Mouse (Mus musculus): Measurements from ENCODE around the gene Prkca. TPM values are rescaled to one million over a fixed set of nuclear protein-coding genes. Genes with fewer than 3 reads are reported as not detected.

Prkca gene
- polyA plus RNA-seq, 1 experiment from 2014 or later, result 1.6 TPM

DNA sequence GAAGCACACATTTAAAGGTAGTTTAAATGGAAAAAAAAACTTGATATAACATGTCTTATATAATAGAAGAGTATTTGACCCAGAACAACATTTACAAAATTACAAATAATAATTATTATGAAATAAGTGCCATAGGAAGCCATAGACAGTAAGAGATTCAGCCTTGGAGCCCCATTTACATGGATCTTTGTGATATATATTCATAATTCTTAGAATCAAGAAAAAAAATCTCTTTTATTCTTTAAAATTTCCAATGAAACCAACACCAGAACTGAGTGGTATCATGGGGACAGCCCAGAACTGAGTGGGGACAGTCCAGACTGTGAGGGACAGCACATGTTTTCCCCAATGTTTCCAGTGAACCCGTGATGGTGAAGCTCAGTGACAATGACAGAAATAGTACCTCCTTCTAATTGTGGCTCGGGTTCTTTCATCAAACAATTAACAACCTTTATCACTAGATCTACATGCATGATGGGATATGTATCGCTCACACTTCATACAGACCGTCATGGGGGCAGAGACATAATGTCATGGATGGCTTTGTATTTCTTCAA, 144.2 kb downstream of the Prkca start:
- no peak for DNase-seq (ENCODE audit: extremely low spot score, low spot score)
- peaks cover 35% of the 10 kb centered on the region for H3K4me1 ChIP-seq
- H3K27me3 ChIP-seq (ENCODE audit: poor library complexity, severe bottlenecking), result no peaks in the 10 kb centered on the region
- no peak overlapping the region for H3K4me3 ChIP-seq
- no peaks in the 10 kb centered on the region for H3K9me3 ChIP-seq
- H3K27ac ChIP-seq, result no peak overlapping the region
- 92% methylated on average over 4 of the region's 4 CpGs for WGBS
- no peaks in the 10 kb centered on the region for H3K36me3 ChIP-seq (replicated peaks)

DNA sequence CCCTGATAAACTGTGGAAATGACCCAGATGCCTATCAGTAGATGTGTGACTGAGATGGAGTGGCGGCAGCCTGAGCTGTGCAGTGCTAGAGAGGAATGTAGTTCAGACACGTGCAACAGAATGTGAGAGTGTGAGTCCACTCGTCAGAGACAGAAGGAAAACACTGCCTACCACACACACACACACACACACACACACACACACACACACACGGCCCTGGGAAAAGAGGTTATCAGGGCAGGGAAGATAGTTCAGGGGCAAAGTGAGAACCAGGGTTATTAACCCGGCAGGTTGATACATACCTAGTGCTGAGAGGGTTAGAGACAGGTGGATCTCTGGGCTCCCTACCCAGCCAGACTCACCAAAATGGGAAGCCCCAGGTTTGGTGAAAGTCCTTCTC, 145.1 kb downstream of the Prkca start:
- no peaks in the 10 kb centered on the region for H3K27me3 ChIP-seq (ENCODE audit: poor library complexity, severe bottlenecking)
- DNase-seq (ENCODE audit: extremely low spot score, low spot score), result no peak
- no peaks in the 10 kb centered on the region for H3K36me3 ChIP-seq (replicated peaks)
- peaks cover 25% of the 10 kb centered on the region for H3K4me1 ChIP-seq
- no peak overlapping the region for H3K4me3 ChIP-seq
- 79% methylated on average over 5 of the region's 5 CpGs for WGBS
- H3K9me3 ChIP-seq, result no peaks in the 10 kb centered on the region
- H3K27ac ChIP-seq, result no peak overlapping the region

DNA sequence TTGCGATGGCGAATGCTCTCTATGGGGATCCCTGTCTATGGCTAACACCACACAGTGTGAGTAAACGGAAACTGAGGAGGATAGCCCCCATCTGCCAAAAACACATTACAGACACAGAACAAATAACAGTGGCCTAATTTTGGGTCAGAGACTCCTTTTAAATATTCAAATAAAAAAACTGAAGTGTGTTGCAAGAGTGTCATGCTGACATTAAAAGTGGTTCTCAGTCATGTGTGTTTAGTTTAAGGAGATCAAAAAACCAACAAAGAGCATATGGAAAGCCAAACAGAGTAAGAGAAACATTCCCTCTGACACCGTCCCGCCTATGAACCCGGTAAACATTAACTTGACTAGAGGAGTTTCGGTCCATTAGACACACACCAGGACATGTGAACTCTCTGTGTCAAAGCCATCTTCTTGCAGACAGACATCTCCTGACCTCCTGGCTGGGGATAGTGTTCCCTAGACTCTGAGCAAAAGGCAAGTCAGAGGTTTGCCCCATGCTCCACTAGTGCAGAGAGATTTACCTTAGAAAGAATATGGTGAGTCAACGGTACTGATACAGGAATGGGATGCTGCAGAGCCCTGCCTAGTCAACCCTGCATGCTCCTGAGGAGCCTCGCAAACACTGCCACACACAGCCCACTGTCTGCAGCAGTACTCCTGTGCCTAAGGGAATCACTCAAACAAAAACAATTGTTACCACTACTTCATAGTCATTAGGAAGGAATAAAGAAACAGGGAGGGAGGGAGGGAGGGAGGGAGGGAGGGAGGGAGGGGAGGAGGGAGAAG, 146.1 kb downstream of the Prkca start:
- no peak overlapping the region for H3K27ac ChIP-seq
- no peaks in the 10 kb centered on the region for H3K27me3 ChIP-seq (ENCODE audit: poor library complexity, severe bottlenecking)
- DNase-seq (ENCODE audit: extremely low spot score, low spot score), result no peak
- no peaks in the 10 kb centered on the region for H3K9me3 ChIP-seq
- H3K36me3 ChIP-seq (replicated peaks), result no peaks in the 10 kb centered on the region
- peaks cover 19% of the 10 kb centered on the region for H3K4me1 ChIP-seq
- 71% methylated on average over 9 of the region's 9 CpGs for WGBS
- H3K4me3 ChIP-seq, result no peak overlapping the region

DNA sequence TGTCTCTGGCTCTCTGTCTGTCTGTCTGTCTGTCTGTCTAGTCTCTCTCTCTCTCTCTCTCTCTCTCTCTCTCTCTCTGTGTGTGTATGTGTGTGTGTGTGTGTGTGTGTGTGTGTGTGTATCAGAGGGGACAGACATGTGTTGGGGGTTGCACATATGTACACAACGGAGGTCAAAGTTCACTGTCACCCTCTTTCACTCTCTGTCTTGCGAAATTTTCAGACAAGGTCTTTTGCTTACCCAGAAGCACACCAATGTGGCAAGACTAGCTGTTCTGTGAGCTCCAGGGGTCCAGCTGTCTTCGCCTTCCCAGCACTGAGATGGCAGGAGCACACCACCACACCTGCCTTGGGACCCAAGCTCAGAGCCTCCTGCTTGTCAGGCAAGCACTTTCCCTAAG, 146.9 kb downstream of the Prkca start:
- H3K4me1 ChIP-seq, result peaks cover 19% of the 10 kb centered on the region
- WGBS, result 89% methylated on average over 3 of the region's 3 CpGs
- no peak for DNase-seq (ENCODE audit: extremely low spot score, low spot score)
- H3K4me3 ChIP-seq, result no peak overlapping the region
- no peaks in the 10 kb centered on the region for H3K36me3 ChIP-seq (replicated peaks)
- no peaks in the 10 kb centered on the region for H3K27me3 ChIP-seq (ENCODE audit: poor library complexity, severe bottlenecking)
- H3K9me3 ChIP-seq, result no peaks in the 10 kb centered on the region
- H3K27ac ChIP-seq, result no peak overlapping the region

DNA sequence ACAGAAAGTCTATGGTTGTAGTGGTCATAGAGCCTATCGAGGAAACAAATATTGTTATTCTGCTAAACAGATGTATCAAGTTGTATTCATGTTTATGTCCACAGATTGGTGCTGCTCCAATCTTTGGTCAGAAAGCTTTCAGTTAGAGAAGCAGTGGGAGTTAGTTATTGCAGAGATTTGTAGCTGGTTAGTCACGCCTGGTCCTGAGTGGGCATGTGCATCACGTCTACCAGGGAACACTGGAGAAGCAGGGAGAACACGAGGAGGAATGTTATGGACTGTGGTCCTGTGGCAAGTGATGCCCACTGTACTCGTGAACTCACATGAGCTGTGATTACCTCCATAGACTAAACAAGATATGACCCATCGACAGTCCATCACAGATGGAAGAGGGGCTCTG, 153.4 kb downstream of the Prkca start:
- no peak for DNase-seq (ENCODE audit: extremely low spot score, low spot score)
- Histone ChIP-seq H3K4me1 (peaks cover under 1% of the 10 kb centered on the region; the same call in 1 of the 2 replicates), H3K27me3 (ENCODE audit: poor library complexity, severe bottlenecking) (no peaks in the 10 kb centered on the region), H3K4me3 (no peak overlapping the region), H3K27ac (no peak overlapping the region), H3K9me3 (no peaks in the 10 kb centered on the region), H3K36me3 (replicated peaks) (no peaks in the 10 kb centered on the region)
- WGBS, result 88% methylated on average over 6 of the region's 6 CpGs

DNA sequence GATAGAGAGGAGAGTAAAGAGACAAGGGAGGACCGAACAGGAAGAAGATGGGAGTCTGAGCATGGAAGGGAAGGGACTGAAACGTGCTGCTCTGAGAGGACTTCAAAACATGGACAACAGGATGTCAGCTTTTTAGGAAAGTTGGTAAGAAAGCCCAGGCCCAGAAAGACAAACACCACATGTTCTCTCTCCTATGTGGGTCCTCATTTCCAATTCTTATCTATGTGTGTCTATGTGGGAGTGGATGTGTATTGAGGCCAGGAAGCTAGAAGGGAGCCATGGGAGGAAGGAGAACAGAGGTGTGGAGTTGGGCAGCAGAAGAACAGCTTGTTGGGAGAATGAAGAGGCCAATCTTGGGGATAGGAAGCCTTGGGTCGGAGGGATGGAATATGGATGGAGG, 154.4 kb downstream of the Prkca start:
- no peak overlapping the region for H3K4me3 ChIP-seq
- H3K4me1 ChIP-seq, result no peaks in the 10 kb centered on the region
- no peak for DNase-seq (ENCODE audit: extremely low spot score, low spot score)
- no peaks in the 10 kb centered on the region for H3K9me3 ChIP-seq
- H3K27me3 ChIP-seq (ENCODE audit: poor library complexity, severe bottlenecking), result no peaks in the 10 kb centered on the region
- H3K36me3 ChIP-seq (replicated peaks), result no peaks in the 10 kb centered on the region
- no peak overlapping the region for H3K27ac ChIP-seq
- WGBS, result 84% methylated on average over 3 of the region's 3 CpGs

DNA sequence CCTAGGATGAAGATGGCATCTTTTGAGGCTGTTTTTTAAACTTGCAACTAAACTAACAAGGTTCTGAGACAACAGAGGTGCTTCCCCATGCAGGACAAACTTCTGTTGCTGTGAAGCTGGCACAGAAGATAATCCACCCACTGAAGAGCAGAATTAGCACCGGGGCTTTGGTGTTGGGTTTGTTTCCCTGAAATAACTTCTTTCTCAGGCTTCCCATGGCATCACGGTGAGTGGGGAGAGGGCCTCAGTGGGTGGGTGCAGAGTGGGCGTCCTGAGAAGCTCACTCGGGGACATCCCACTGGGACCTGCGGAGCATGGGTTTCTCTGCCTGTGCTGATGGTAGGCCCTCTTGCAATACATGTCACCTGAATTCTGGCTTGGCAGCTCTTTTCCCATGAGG, 161.3 kb downstream of the Prkca start:
- WGBS, result 90% methylated on average over 5 of the region's 5 CpGs
- Histone ChIP-seq H3K27me3 (ENCODE audit: poor library complexity, severe bottlenecking) (no peaks in the 10 kb centered on the region), H3K27ac (no peak overlapping the region), H3K9me3 (no peaks in the 10 kb centered on the region), H3K4me3 (no peak overlapping the region), H3K36me3 (replicated peaks) (no peaks in the 10 kb centered on the region), H3K4me1 (peaks cover 15% of the 10 kb centered on the region)
- no peak for DNase-seq (ENCODE audit: extremely low spot score, low spot score)

DNA sequence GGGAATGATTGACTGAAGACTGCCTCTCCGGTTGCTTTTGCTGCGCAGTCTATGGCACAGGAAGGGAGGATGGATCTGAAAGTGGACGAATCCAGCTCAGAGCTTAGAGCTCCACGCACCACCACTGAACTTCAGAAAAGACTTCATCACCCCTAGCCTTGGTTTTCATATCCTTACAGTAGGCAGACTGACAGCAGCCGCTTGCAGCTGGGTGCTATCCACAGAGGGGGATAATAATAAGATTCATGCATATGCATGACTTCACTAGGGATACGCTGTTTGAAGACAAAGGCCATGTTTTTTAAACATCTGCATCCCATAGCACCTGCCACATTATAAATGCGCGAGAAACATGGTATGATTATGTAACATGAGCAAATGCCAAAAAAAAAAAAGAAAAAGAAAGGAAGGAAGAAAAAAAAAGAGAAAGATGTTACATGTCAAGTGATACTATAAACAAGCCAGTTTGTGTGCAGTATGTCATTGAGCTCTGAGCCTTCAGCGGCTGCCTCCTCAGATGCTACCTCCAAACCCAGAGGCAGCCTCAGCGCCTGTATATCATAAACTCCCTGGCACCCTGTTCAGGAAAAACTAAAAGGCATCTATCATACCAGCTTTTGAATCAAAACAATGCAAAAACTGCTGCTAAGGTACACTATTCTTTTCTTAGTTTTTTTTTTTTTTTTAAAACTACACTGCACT, 162.6 kb downstream of the Prkca start:
- no peak overlapping the region for H3K4me3 ChIP-seq
- H3K27ac ChIP-seq, result no peak overlapping the region; the same call in 1 of the 2 replicates
- DNase-seq (ENCODE audit: extremely low spot score, low spot score), result no peak
- 89% methylated on average over 10 of the region's 10 CpGs for WGBS
- H3K36me3 ChIP-seq (replicated peaks), result no peaks in the 10 kb centered on the region
- no peaks in the 10 kb centered on the region for H3K27me3 ChIP-seq (ENCODE audit: poor library complexity, severe bottlenecking)
- H3K4me1 ChIP-seq, result peaks cover 15% of the 10 kb centered on the region
- no peaks in the 10 kb centered on the region for H3K9me3 ChIP-seq

DNA sequence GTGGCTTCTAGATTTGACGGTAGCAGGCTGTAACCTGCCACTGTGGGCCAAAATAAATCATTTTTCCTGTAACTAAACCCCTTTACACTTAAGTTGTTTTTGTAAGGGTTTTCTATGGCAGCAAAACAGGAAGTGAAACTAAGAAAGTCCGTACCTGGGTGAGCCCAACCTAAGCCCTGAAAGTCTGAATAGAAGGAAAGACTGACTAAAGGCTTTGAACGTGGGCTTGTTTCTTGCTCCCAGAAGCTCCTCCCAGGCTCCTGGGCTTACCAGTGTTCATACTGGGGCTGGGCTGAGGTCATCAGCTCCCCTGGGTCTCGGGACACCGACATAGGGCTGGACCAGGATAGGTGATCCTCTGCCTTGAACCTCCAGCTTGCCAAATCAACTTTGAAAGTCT, 164.9 kb downstream of the Prkca start:
- Histone ChIP-seq H3K27me3 (ENCODE audit: poor library complexity, severe bottlenecking) (no peaks in the 10 kb centered on the region), H3K36me3 (replicated peaks) (no peaks in the 10 kb centered on the region), H3K4me3 (no peak overlapping the region), H3K27ac (no peak overlapping the region), H3K9me3 (no peaks in the 10 kb centered on the region), H3K4me1 (peaks cover 15% of the 10 kb centered on the region)
- no peak for DNase-seq (ENCODE audit: extremely low spot score, low spot score)
- 89% methylated on average over 5 of the region's 5 CpGs for WGBS

DNA sequence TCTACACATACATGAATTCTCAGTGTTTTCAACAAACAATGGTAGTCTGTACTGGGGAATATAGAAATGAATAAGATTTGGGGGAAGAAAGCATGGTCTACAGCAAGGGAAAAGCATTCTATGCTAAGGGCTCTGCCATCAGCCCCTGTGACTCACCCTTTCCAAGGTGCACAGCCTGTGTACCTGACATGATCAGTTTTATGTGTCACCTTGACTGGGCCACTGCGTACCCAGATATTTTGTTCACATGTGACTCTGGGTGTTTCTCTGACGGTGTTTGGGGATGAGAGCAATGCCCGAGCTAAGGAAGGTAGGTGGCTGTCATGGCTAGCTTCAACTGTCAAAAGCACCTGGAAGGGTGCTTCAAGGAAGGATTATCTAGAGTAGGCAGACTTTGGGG, 165.5 kb downstream of the Prkca start:
- Histone ChIP-seq H3K4me3 (no peak overlapping the region), H3K4me1 (peaks cover 15% of the 10 kb centered on the region), H3K36me3 (replicated peaks) (no peaks in the 10 kb centered on the region), H3K27me3 (ENCODE audit: poor library complexity, severe bottlenecking) (no peaks in the 10 kb centered on the region), H3K27ac (no peak overlapping the region), H3K9me3 (no peaks in the 10 kb centered on the region)
- DNase-seq (ENCODE audit: extremely low spot score, low spot score), result no peak
- WGBS, result 95% methylated on average over 3 of the region's 3 CpGs

DNA sequence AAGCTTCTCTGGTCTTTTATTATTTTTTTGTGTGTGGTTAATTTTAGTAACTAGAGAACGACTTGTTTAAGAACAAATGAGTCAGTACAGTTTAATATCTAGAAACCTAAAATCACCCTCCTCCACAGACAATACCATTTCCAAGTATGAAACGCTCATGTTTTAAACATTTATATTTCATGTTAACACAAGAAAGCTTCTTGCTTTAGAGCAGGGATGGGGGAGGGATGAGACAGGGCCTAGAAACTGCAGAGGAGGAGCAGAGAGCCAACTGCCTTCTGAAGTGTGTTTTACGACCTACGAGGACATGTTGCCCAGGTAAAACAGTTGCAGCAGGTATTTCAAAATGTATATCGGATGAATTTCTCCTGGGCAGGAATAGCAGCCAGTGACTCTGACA, 167.0 kb downstream of the Prkca start:
- H3K27ac ChIP-seq, result no peak overlapping the region
- no peak for DNase-seq (ENCODE audit: extremely low spot score, low spot score)
- no peaks in the 10 kb centered on the region for H3K27me3 ChIP-seq (ENCODE audit: poor library complexity, severe bottlenecking)
- WGBS, result 95% methylated on average over 5 of the region's 5 CpGs
- no peaks in the 10 kb centered on the region for H3K9me3 ChIP-seq
- peaks cover 19% of the 10 kb centered on the region for H3K4me1 ChIP-seq
- no peak overlapping the region for H3K4me3 ChIP-seq
- no peaks in the 10 kb centered on the region for H3K36me3 ChIP-seq (replicated peaks)

DNA sequence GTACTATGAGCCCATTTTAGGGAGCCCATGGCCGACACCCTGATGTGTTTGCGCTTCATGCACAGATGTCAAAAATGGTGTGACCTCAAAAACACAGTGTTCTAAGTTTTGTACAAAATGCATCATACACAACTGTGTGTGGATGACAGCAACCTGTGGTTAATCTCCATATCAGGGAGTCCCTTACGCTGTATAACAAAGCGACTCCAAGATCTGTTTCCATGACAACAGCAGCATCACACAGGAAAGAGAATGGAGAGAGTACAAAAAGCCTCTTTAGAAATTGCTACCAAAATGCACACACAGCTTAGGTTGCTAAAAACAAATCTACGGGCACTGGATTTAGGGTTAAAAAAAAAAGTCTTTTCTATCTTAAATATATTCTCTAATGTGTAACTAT, 171.8 kb downstream of the Prkca start:
- Histone ChIP-seq H3K27ac (no peak overlapping the region), H3K27me3 (ENCODE audit: poor library complexity, severe bottlenecking) (no peaks in the 10 kb centered on the region), H3K4me3 (no peak overlapping the region), H3K4me1 (0 out of 2 replicates have a peak, but pooled peaks cover 5% of the 10 kb centered on the region), H3K36me3 (replicated peaks) (no peaks in the 10 kb centered on the region), H3K9me3 (no peaks in the 10 kb centered on the region)
- no peak for DNase-seq (ENCODE audit: extremely low spot score, low spot score)
- 82% methylated on average over 5 of the region's 5 CpGs for WGBS

DNA sequence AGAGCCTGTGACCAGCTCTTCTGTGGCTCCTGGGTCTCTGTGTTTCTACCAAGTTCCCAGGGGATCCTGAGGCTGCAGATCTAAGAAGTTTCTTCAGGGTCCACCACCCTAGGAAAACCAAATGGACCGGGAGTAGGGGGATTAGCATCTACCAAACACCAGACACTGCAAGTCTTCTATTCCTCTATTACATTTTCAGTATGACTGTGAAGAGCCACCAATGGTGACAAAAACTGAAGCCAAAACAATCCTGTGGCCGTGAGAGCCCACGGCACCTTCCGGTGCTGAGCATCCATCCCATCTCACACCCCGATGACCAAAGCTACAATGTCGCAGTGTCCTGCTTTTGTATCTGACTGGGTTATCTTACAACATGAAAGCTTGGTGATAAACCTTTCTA, 172.5 kb downstream of the Prkca start:
- 95% methylated on average over 6 of the region's 6 CpGs for WGBS
- no peak for DNase-seq (ENCODE audit: extremely low spot score, low spot score)
- Histone ChIP-seq H3K9me3 (no peaks in the 10 kb centered on the region), H3K4me1 (0 out of 2 replicates have a peak, but pooled peaks cover 5% of the 10 kb centered on the region), H3K4me3 (no peak overlapping the region), H3K27ac (no peak overlapping the region), H3K36me3 (replicated peaks) (no peaks in the 10 kb centered on the region), H3K27me3 (ENCODE audit: poor library complexity, severe bottlenecking) (no peaks in the 10 kb centered on the region)
